Mouse (Mus musculus) heart, postnatal 0 days (tissue): ENCODE data around the gene Serpinb9.

Experiments
- CTCF ChIP-seq: IDR thresholded peaks from 2 replicates; pipeline ENCODE4 v1.5.1; 2016; ENCODE audit warnings: antibody characterized with exemption, control low read depth, low read depth
- EP300 ChIP-seq: IDR thresholded peaks from 2 replicates; pipeline ENCODE4 v1.6.1; 2016; ENCODE audit warnings: antibody characterized with exemption, low read depth

- TF ChIP-seq CTCF (no peak), EP300 (no peak)
Measured at GRCm38 (mm10) chr13:33026427-33027057, 23.5 kb downstream of the Serpinb9 start.
